Mouse (Mus musculus) E14TG2a.4 (cell line): ENCODE results near the gene Rdh16f1.

Experiments used
- CTCF ChIP-seq: conservative IDR thresholded peaks from 2 replicates; pipeline ENCODE4 v1.5.1; 2014; ENCODE audit warnings: low read length
- POU5F1 ChIP-seq: IDR thresholded peaks from 2 replicates; pipeline ENCODE4 v1.6.1; 2014; ENCODE audit warnings: low read length, borderline replicate concordance

- TF ChIP-seq CTCF (no peak), POU5F1 (no peak)
These were observed 79.0 kb downstream of the Rdh16f1 start for GRCm38 (mm10) chr10:127838539-127838938.
